Mouse (Mus musculus) lung, postnatal 10 days (tissue): ENCODE measurements at regions not wholly inside any gene's neighbourhood (a gene's known extent, or its start where the extent isn't known, plus 50 kb on each side); places are given as distances from the start of the nearest gene placed in this dataset.

Experiments
- DNase-seq: peaks from one replicate; pipeline ENCODE4 v3.0.0; 2021

GRCm38 (mm10) chr13:35079685-35080084, 52.8 kb upstream of the Eci2 start:
- no peak for DNase-seq

- no peak for DNase-seq
Measured at GRCm38 (mm10) chr13:35085386-35085785, 58.5 kb upstream of the Eci2 start.

DNA sequence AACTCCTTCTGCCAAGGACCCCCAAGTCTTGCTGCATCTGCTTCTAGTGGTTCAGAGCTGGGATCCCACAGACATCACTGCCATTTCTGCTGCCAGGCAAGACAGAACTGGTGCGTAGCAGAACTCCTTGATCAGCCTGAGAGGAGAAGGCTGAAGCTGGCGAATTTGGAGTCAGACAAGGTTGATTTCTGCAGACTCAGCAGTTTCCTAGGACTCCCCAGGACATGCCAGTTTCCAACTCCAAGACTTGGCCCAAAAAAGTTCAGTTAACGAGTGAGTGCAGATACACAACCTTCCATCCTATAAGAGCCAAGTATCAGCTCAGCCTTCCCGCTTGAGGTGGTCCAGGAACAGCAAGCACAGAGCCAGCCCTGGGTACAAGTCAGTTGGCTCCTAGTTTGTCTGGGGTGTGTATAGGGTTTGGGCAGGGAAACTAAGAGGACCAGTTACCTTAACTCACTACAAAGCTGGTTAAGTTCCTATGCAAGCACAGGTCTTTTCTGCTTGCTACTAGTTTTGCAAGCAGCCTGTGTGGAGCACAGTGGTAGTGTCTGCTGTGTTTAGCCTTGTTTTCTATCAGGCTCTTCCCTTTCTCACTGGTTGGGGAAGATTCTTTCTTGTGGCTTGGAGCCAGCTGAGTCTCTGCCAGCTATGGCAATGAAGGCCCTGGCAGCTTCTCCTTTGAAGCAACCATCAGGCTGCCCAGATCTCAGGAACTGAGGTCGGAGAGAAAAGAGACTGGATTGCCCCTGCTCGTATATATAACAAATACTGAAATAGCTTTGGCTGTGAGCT, 60.5 kb upstream of the Eci2 start:
- peak; percentile 31 for DNase-seq

- no peak for DNase-seq
Measured at GRCm38 (mm10) chr13:35091155-35091554, 64.3 kb upstream of the Eci2 start.

DNA sequence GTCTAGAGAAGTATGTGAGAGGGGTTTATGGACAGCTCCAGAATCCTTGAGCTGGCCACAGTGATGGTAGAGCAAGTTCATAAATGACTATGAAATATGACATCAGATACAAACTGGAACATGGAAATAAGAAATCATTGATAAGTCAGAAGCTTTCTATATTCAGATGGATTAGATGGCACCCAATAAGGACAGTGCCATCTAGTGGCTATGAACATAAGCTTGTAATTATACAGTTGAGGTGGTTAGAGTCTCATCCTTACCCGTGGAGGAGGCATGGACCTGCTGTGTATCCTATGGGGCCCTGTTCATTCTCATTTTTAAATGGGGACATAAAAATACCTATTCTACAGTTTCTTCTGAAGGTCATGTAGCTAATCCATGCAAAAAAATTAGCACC, 92.9 kb upstream of the Eci2 start:
- DNase-seq = no peak

GRCm38 (mm10) chr13:35129475-35129874, 102.6 kb upstream of the Eci2 start:
- DNase-seq = no peak

- DNase-seq = no peak
Measured at GRCm38 (mm10) chr13:35131272-35132185, 104.6 kb upstream of the Eci2 start.

- no peak for DNase-seq
Measured at GRCm38 (mm10) chr13:35151629-35152028, 124.7 kb upstream of the Eci2 start.

DNA sequence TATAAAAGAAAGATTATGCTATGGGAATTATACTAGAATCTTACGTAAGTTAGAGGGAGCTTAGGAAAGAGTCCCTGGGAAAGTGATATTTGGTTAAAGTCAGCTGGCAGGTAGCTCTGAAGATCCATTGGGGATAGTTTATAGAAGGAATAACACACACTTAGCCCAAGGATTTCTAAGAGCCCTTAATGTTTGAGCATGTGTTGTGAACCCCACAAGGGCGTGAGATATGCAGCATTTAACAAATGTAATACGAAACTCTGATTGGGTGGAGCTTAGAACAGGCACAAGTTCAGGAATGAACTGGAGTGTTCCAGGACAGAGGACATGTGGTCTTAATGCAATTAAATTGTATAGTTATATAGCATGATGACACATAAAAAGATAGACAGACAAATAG, 132.6 kb upstream of the Eci2 start:
- DNase-seq = no peak

DNA sequence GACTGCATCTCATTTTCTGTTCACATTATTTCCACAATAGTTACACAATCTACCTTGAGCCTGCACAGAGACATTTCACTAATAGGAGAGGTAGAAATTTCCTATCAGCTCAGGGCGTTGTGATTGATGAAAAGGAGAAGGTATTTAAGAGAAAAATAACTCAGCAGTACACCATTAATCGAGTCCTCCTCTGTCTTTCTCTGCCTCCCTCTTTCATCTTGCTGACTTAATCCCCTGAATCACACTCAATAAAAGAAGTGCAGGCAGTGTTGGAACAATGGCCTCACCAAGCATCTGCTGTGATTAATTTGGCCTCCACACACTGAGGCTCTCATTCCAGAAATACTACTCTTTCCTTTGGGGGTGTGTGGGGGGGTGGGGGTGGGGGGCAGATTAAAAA, 133.9 kb upstream of the Eci2 start:
- no peak for DNase-seq

DNA sequence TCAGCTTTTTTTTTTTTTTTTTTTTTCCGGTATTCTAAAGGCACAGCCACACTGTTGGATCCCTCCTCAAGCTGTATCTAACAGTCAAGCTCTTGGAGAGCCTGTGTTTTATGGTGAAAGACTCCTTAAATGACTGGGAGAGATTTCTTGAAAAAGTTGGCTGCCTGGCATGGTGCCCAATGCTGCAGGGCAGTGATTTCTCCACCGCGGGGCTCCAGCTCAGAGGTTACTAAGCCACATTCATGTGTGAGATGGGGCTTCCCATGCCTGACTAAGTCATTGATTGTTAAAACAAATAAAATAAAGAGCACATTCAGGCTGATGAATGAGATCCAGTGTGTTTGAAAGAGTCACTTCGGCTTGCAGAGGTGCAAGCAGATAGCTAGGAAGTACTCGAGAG, 139.2 kb upstream of the Eci2 start:
- DNase-seq = peak; percentile 43

- peak; percentile 22 for DNase-seq
Measured at GRCm38 (mm10) chr13:35166831-35167541, 140.1 kb upstream of the Eci2 start.

DNA sequence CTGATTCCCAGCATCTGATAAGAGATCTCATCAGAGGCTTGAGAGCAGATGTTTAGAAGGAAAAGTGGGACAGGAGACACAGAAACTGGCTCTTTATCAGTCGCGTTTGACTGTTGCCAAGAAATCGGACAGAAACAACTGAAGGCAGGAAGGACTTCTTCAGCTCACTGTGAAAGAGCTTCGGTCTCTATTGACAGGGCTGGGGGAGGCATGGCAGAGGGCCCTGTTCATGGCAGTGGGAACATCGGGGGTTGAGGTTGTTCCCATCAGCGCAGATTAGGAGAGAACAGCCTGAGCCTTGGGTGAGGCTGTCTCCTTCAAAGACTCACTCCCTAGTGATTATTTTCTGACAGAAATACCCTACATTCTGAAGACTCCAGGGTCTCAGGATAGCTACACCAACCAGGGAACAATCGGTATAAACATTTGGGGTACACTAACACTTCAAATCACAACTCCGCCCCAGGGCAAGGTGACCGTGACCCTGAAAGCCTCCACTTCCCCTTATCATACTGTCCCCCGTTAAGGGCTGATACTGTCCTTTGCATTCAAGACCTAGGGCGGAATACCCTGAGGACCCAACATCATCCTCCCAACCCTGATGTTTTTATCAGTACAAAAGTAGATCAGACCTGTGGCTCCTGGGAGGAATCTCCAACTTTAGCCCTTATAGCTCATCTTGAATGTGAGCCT, 144.8 kb upstream of the Eci2 start:
- DNase-seq = no peak

GRCm38 (mm10) chr13:35173522-35173921, 146.6 kb upstream of the Eci2 start:
- no peak for DNase-seq

GRCm38 (mm10) chr13:35175587-35175986, 148.7 kb upstream of the Eci2 start:
- DNase-seq = no peak

- DNase-seq = no peak
Measured at GRCm38 (mm10) chr13:35177305-35177704, 150.4 kb upstream of the Eci2 start.

GRCm38 (mm10) chr13:35189028-35189711, 162.3 kb upstream of the Eci2 start:
- DNase-seq = peak; percentile 64

DNA sequence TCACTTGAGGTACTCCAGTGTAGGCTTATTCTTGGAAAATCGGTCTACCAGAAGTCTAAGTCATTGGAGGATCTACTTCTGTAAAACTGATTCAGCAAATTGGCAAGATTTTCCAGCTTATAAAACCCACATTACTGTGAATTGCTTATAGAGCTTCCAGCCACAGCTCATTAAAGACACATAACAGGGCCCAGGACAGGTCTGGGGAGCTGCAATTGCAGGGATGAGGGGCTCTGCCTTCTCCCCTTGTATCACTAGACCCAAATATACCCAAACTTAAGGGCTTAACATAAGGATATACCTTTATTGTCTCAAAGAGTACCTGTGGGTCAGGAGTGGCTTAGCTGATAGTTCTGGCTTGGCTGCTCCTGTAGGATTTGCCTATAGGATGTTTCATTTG, 175.2 kb upstream of the Eci2 start:
- no peak for DNase-seq

DNA sequence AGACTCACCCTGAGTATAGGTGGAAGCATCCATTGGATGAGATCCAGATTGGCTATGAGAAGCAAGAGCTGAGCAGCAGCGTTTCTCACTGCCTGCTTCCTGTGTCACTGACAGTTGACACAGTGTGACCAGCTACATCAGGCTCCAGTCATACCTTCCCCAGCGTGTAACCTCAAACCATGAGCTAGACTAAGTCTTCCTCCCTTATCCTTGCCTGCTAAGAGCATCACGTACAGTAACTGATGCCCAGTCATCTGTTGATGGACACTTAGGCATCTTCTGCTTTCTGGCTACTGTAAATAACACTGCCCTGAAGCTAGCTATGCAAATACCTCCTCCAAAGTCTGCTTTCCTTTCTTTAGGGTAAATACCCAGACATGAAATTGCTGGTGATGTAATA, 181.4 kb upstream of the Eci2 start:
- no peak for DNase-seq

DNA sequence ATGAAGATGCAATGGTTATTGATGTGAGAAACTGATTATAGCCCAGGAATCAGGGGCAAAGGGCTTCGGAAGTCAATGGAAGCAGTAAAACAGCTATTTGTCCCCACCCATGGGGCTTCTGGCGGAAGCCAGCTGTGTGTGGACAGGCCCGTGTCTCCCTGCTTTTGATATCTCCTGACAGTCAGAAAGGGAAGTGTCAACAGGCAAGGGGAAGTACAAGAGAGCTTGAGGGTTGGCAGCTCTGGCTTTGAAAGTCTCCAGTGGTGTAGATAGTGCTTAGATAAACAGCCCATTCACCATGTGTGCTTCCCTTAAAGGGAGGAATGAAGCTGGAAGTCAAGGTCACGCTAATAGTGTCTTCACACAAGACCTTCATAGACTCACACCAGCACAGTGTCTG, 182.7 kb upstream of the Eci2 start:
- no peak for DNase-seq

DNA sequence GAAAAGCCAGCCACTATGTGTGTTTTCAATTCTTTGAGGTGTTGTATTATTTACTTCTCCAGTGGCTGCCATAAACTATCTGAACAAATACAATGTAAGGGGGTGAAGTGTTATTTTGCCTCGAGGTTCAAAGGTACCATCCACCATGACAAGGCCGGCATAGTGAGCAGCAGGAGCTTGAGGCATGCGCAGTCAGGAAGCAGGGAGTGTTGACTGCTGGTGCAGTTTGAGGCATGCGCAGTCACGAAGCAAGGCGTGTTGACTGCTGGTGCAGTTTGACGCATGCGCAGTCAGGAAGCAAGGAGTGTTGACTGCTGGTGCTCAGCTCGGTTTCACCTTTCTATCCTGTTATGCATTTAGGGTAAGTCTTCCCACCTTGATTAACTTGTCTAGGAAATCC, 184.9 kb upstream of the Eci2 start:
- no peak for DNase-seq

DNA sequence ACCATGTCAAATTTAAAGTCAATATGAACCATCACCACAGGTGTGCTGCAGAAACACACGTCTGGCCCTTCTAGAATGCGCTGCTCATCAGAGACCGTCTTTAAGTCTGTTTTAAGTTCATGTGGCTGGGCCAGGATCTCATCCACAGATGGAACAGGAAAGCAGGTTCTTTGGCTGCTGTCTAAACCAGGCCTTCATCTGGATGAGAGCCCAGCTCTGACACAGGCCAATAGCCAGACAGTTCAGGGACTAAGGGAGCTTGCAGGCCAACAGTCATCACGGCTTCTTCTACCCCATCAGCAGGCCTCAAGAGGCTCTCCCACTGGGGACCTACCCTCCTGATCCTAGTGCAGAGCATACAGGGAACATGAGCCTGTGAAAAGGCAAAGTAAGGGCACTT, 185.4 kb upstream of the Eci2 start:
- DNase-seq = peak; percentile 18
